Mouse (Mus musculus): ENCODE results near the gene Gm10190.
A peak's percentile ranks its signal among the peaks of the same experiment; 100 is the strongest.
"Not testable (repeated sequence)": the region's sequence is repeated elsewhere in the genome, so short reads cannot be mapped to it uniquely, and the experiment has no call there.

Gene Gm10190

GRCm38 (mm10) chr17:80372989-80373725, at the start of gene Gm10190:
TSS of gene Gm10190 (minus strand) at chr17:80373541.
- peak; percentile 95 for DNase-seq (ENCODE audit: low spot score)

- no peak for DNase-seq (ENCODE audit: low spot score)
Observed at GRCm38 (mm10) chr17:80420998-80421397, 47.7 kb upstream of the Gm10190 start.

GRCm38 (mm10) chr17:80418572-80419210, 45.4 kb upstream of the Gm10190 start:
- DNase-seq (ENCODE audit: low spot score), result no peak

- no peak for DNase-seq (ENCODE audit: low spot score)
Observed at GRCm38 (mm10) chr17:80411182-80411581, 37.8 kb upstream of the Gm10190 start.

GRCm38 (mm10) chr17:80398243-80398642, 24.9 kb upstream of the Gm10190 start:
- DNase-seq (ENCODE audit: low spot score), result no peak

GRCm38 (mm10) chr17:80391423-80392403, 18.4 kb upstream of the Gm10190 start:
- peak; percentile 86 for DNase-seq (ENCODE audit: low spot score)

GRCm38 (mm10) chr17:80390024-80390423, 16.7 kb upstream of the Gm10190 start:
- DNase-seq (ENCODE audit: low spot score), result no peak

GRCm38 (mm10) chr17:80385671-80386070, 12.3 kb upstream of the Gm10190 start:
- no peak for DNase-seq (ENCODE audit: low spot score)

GRCm38 (mm10) chr17:80378386-80378785, 5.0 kb upstream of the Gm10190 start:
- DNase-seq (ENCODE audit: low spot score), result not testable (repeated sequence)

GRCm38 (mm10) chr17:80373726-80374096, 370 bp upstream of the Gm10190 start:
- DNase-seq (ENCODE audit: low spot score), result peak; percentile 47

GRCm38 (mm10) chr17:80368606-80369005, 4.7 kb downstream of the Gm10190 start:
- no peak for DNase-seq (ENCODE audit: low spot score)

GRCm38 (mm10) chr17:80367276-80367675, 6.1 kb downstream of the Gm10190 start:
- no peak for DNase-seq (ENCODE audit: low spot score)

GRCm38 (mm10) chr17:80360245-80360644, 13.1 kb downstream of the Gm10190 start:
- DNase-seq (ENCODE audit: low spot score), result no peak

GRCm38 (mm10) chr17:80347234-80347633, 26.1 kb downstream of the Gm10190 start:
- no peak for DNase-seq (ENCODE audit: low spot score)

- peak; percentile 74 for DNase-seq (ENCODE audit: low spot score)
Observed at GRCm38 (mm10) chr17:80346591-80347125, 26.7 kb downstream of the Gm10190 start.

GRCm38 (mm10) chr17:80345277-80345676, 28.1 kb downstream of the Gm10190 start:
- peak; percentile 26 for DNase-seq (ENCODE audit: low spot score)

- DNase-seq (ENCODE audit: low spot score), result no peak
Observed at GRCm38 (mm10) chr17:80332386-80332785, 41.0 kb downstream of the Gm10190 start.

GRCm38 (mm10) chr17:80326431-80326830, 46.9 kb downstream of the Gm10190 start:
- no peak for DNase-seq (ENCODE audit: low spot score)

- DNase-seq (ENCODE audit: low spot score), result no peak
Observed at GRCm38 (mm10) chr17:80325456-80325855, 47.9 kb downstream of the Gm10190 start.

- DNase-seq (ENCODE audit: low spot score), result no peak
Observed at GRCm38 (mm10) chr17:80324521-80324920, 48.8 kb downstream of the Gm10190 start.

GRCm38 (mm10) chr17:80323658-80324057, 49.7 kb downstream of the Gm10190 start:
- DNase-seq (ENCODE audit: low spot score), result no peak

Data from embryo, embryonic 10 days (tissue).